Mouse (Mus musculus) lung, postnatal 0 days (tissue): ENCODE measurements around the gene Fads2.

Experiments
- CTCF ChIP-seq: IDR thresholded peaks from 2 replicates; pipeline ENCODE4 v1.5.1; 2016; ENCODE audit warnings: antibody characterized with exemption, mild to moderate bottlenecking
- EP300 ChIP-seq: IDR thresholded peaks from 2 replicates; pipeline ENCODE4 v1.6.1; 2016; ENCODE audit warnings: antibody characterized with exemption, mild to moderate bottlenecking, control low read depth

- TF ChIP-seq CTCF (no peak), EP300 (no peak)
Measured at GRCm38 (mm10) chr19:10112956-10113355, 11.4 kb upstream of the Fads2 start.
